Mouse (Mus musculus): ENCODE results near the gene Lrrn4cl. TPM values are rescaled to one million over a fixed set of nuclear protein-coding genes. Genes with fewer than 3 reads are reported as not detected.

The Lrrn4cl gene
- not detected for polyA plus RNA-seq (2017; shearing (Covaris generic))

DNA sequence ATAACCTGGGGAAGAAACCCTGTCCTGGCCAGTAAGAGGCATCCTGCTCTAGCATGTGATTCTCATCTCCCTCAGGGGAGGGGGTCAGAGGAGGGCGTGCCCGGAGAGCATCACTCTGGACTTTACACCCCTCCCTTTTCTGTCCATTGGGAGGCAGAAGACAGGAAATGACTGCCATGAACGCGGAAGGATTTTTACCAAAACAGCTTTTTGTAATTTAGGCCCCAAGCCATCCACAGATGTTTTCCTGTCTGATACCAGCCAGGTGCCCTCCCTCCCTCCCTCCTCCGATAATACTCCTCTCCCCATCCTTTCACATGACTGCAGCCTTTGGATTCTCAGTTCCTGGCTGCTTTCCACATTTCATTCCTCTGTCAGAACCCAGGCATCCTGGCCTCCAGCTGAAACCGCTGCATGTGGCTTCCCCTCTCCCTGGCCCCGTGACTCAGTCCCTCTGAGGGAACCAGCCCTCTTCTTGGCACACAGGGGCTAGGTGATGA, at the start of gene Lrrn4cl:
Lrrn4cl (plus strand) TSS at position 367 of the 500 bp plus-strand sequence.

DNA sequence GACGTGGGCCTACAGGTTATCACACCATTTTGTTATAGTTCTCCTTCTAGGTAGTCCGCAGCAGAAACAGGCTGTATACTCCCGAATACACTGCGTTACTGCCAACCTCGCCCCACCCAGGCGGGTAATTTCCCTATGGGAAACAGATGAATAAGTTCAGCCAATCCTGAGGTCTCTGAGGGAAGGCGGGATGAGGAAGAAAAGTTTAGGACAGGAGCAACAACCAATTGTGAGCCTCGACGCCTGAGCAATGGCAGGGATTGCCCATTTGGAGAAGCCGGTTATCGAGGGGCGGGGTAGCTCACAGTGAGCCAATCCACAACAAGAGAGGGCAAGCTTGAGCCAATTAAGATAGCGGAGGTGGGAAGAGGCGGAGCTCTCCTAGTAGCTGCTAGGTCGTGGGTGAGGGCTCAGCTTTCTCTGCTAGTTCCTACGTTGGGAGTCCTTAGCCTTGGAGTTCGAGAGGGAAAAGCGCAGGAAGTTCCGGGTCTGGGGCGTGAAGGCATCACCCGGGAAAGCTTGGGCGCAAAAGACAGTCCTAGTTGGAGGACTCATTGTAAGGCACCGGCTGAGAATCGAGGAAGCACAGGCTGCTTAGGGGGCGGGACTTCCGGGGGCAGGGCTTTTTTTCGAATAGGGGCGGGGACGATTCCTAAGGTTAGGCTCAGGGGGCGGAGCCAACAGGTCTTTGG, 48.3 kb upstream of the Lrrn4cl start, which contains the start of gene Zbtb3:
Zbtb3 (plus strand) TSS at position 426 of the 692 bp plus-strand sequence.

DNA sequence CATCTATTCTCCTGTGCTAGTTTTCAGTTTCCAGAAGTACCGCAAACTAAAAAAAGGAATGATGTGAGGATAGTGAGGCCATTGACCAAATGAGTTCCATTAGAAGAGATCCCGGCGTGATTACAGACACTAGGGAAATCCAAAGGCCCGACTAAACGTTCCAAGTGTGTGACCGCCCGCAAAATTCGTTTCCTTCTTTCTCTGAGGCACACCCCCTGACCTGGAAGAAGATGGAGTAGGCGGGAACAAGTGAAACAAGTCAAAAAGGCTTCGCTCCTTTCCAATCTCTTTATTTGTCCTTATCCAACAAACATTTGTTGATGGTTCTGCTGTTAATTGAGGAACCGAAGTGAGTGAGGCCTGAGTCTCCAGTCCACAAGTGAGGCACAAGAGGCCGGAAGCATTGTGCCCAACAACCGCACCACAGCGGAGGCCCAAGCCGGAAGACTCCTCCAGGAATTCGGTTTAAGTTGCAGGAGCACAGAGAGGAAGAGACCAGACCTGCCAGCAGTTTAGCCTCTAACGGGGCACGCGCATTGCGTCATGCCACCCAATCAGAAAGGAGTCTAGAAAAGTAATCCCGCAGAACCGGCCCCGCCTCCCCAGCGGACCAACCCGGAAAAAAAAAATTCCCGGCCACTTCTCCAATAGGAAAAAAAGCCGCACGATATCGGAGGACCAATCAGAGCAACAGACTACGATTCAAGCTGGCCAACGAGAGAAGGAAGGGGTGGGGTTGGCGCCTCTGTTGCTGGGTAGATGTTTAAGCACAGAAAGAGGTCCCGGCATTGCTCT, 31.6 kb upstream of the Lrrn4cl start, which contains the start of gene Ttc9c:
Ttc9c (minus strand) TSS at position 533 of the 795 bp plus-strand sequence.

DNA sequence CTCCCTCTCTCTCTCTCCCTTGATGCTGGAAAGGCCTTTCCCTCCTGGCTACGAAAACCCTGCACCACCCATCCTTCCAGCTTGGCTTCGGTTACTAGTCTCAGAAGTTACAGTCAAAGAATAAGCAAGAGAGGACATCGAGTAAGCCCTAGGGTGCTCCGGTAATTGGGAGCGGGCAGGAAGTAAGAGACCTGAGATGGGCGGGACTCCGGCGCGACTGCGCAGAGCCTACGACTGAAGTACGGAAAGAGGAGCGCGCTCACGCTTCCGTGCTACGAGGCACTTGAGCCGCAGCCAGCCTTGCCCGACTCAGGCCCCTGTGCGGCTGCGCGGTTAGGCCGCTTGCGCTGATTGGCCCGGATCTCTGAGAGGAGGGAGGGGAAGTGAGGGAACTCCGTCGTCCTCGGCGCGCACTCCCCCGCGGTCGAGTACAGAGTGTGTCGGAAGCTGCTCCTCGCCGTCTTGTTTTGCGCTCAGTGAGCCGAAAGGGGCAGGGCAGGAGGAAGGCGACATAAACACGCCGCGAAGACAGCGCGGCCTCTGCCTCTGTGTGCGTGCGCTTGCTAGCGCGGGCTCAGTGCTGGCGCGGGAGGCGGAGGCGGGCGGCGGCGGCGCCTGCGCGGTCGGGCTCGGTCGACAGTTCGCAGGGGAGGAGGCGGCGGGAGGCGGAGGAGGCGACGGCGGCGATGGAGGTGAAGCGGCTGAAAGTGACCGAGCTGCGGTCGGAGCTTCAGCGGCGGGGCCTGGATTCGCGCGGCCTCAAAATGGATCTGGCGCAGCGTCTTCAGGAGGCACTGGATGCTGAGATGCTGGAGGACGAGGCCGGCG, 30.8 kb upstream of the Lrrn4cl start, which contains the start of gene Hnrnpul2:
Hnrnpul2 (plus strand) TSS at position 415 of the 828 bp plus-strand sequence.

DNA sequence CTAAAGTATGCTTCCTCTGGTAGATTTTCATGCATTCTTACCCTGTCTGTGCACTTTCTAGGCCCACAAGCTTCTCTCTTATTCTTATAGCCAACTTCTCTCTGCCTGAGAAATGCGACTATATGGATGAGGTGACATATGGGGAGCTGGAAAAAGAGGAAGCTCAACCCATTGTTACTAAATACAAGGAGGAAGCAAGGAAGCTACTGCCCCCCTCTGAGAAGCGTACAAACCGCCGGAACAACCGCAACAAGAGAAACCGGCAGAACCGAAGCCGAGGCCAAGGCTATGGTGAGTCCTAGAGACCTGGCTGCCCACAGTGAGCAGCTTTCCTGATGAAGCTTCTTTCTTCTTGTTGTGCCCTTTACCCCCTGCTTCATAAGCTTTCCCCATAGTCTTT, 20.9 kb upstream of the Lrrn4cl start, which contains the start of gene AC129217.1:
AC129217.1 (plus strand) TSS at position 114 of the 400 bp plus-strand sequence.

DNA sequence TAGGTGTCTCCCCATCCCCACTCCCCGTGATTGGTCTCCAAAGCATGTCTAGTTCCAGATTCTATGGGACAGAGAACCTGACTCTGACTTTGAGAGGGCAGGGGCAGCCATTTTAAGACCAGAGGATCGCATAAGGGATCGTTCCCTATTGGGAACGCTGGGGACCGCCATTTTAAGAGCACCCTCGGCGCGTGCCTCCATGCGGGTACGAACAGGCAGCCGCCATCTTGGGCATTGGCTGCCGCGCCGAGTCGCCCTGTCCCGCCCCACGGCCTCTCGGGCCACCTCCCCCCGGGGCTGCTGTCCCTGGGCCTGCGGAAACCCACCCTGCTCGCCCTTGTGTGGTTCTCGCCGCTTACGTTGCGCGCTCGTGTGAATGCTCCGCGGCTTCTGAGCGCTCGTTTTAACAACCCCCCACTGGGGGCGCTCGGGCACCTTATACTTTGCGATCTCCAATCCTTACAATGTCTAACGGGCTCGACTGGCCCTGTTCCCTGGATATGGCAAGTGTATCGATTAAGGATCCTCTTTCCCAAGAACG, 13.2 kb upstream of the Lrrn4cl start, which contains the start of gene Bscl2:
Bscl2 (plus strand) TSS at position 217 of the 541 bp plus-strand sequence.

DNA sequence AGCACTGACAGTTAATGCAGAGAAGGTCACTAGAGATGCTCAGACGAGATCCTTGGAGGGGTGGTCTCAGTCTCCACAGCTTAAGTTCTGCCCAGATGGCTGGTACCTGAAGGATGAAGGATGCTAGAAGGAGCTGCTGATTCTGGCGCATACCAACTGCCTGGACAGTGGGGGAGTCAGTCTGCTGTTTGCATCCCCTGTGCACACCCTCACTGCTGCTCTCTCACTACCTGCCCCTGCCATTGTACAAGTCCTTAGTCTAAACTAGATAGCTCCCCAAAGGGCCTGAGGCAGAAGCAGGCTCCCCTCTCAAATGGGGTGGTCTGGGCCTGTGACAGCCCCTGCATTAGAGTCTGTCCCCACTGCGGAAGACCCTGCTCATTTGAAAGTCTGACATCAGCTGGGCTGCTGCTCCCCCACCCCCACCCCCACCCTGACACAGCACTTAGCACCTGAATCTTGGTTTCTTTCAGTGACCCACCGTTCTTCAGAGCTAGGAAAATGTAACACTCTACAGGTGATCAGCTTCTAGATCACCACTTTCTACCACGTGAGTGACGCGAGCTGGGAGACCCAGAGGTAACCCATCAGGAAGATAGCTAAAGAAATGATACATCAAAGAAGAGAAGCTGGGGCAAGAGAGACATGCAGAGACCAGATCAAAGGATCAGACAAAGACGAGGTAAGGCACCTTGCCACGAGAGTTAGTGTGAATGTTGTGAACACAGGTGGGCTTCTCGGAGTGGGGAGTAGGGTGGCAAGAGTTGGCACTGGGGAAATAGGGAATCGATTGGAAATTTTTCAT, 11.3 kb upstream of the Lrrn4cl start, which contains the start of gene Gng3:
Gng3 (minus strand) TSS at position 92 of the 805 bp plus-strand sequence.

DNA sequence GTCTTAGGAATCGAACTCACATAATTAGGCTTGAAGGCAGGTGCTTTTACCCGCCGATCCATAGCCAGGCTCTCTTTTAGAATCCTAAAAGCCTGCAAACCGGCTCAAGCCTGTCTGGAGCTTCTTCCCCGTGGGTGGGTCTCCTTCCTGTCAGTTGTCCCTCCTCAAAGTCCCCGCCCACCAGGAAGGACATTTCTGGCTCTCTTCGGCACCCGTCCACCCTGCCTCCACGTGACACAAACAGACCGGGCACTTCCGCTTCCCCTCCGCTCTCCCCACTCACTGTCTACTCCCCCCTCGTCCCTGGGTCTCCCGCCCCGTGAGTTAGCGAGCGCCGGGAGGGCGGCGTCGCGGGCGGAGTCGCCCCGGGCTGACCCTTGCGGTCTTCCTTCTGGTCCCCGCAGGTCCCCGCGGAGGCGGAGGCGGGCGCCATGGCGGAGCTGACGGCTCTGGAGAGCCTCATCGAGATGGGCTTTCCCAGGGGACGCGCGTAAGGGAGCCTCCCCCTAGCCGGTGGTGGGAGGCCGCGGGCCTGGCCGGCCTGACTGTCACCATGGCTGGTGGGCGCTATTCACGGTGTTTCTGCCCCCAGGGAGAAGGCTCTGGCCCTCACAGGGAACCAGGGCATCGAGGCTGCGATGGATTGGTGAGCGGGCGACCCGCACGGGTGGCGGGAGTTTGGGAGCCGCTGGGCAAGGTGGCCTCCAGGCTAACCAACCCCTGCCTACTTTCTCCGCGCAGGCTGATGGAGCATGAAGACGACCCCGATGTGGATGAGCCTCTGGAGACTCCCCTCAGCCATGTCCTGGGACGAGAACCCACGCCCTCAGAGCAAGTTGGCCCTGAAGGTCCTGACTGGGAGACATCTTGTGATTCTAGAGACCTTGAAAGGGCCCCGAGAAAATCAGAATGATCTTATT, 21.0 kb downstream of the Lrrn4cl start, which contains the start of gene Ubxn1:
Ubxn1 (plus strand) TSS at position 230 of the 920 bp plus-strand sequence.

DNA sequence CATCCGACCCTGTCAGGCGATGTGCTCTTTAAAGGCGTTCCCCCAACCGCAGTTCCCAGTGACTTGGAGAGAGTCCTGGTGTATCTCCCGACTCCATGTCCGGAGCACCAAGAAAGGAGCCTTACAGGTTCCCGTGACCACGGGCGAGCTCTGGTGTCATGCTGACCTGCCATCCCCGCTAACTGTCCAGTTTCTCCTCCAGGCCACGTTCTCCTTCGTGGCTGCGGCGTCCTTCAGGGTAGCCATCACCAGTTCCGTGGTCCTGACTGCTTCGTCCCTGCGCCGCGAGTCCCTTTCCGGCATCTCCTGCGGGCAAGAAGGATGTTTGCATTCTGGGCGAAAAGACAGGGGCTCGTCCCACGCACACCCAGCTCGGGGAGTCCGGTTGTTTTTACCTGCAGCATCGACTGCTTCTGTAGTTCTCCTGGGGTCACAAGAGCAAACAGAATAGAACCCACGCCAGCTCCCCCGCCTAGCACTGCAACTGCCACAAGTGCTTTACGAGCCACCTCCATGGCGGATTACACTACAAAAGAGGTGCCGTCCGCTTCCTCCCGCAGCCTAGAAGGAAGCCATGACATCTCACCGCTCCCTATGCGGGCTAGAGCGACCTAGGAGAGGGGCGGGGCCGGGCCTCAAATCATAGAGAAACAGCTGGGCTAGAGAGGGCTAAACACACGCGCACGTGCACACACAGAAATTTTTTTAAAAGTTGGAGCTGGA, 29.9 kb downstream of the Lrrn4cl start, which contains the start of gene Uqcc3:
Uqcc3 (minus strand) TSS at position 613 of the 723 bp plus-strand sequence.

DNA sequence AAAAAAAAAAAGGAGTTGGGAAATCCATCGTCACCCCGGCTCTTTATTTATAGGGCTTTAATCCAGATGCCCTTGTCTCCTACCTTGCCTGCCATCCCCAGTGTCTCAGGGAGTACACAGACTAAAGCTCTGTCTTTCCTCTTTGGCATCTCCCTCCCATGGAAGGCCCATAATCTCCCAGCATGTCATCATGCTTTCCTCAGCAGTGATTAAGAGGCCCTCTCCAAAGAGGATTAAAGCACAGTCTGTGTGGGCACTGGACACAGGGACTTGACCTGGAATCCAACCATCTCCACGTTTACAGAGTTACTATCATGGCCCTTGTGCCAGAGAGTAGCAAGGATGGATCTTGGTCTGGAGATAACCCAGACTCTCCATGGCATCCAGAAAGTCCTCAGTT, 33.0 kb downstream of the Lrrn4cl start, which contains the start of the genes Lbhd1 and Gm49403:
Lbhd1 (plus strand) TSS at position 117 of the 400 bp plus-strand sequence.
Gm49403 (plus strand) TSS at position 315 of the 400 bp plus-strand sequence.

DNA sequence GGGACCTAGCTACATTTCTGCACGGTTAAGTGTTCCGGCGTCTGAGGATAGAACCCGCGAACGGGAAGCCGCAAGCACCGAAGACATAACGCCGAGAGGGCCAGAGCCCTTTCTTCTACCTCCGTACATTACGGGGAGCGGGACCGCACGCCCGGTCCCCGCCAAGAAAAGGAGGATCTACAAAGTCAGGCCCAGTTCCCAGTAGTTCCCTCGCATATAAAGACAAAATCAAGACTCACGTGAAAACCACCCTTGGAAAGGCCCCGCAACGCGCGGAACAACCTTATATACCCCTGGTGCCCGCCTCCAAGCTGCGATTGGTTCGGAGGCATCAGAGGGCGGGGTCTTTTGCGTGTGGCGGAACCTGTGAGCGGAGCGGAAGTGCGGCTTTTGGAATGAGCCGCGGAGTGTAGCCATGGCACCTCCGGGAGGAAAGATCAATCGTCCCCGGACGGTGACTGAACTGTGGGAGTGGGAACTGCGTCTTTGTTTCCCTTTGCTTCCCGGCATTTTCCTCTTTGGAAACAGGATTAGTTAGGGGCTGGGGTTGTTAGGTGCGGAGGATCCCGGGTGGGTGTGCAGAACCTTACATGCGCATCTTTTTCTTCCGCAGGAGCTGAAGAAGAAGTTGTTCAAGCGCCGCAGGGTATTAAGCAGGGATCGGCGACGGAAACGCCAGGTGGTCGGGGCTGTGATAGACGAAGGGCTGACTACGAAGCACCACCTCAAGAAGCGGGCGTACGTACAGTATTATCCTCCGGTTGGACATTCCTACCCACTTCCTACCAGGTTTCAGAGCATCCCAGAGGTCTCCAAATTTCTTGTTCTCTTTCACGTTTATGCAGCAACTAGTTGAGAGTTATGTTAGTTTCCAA, 38.2 kb downstream of the Lrrn4cl start, which contains the start of the genes 1810009A15Rik and Gm49416:
1810009A15Rik (plus strand) TSS at position 343 of the 875 bp plus-strand sequence.
Gm49416 (plus strand) TSS at position 416 of the 875 bp plus-strand sequence.

DNA sequence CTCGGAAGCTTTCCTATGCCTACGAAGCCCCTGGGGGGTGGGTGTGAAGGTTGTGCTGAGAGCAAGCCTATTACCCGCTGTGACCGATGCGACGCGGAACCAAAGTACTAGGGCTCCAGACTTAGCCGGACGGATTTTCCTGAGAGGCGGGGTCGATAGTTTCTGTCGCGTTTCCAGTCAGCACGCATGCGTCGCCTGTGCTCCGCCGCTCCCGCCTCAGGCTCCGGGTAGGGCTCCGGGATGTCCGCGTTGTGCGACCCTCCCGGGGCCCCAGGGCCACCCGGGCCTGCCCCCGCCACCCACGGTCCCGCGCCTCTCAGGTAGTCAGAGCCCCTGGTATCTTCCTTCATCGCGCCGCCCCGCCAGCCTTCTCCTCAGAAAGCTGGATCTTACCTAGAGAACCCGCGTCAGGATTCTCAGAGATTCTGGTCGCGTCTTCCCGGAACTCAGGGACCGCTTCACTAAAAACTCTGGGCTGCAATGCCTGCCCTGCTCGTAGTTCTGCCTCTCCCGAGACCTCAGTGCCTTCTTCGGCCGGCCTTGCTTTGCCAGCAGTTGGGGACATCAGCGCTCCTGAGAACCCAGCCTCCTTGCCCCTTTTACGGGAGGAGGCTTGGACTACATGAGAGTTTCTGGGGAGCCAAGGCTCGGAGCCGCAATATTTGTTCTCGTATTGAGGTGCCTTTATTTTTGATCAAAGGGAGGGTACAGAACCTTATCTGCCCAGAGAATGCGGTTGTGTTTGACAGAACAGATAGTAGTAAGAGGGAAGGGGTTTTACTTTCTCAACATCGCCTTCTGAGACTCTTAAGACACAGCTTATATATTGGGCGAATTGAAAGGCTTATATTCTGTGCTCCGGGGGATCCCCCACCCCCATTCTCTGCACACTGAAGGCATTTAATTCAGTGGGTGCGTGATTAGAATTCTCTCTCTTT, 42.5 kb downstream of the Lrrn4cl start, which contains the start of gene Ints5:
Ints5 (plus strand) TSS at position 177 of the 938 bp plus-strand sequence.

DNA sequence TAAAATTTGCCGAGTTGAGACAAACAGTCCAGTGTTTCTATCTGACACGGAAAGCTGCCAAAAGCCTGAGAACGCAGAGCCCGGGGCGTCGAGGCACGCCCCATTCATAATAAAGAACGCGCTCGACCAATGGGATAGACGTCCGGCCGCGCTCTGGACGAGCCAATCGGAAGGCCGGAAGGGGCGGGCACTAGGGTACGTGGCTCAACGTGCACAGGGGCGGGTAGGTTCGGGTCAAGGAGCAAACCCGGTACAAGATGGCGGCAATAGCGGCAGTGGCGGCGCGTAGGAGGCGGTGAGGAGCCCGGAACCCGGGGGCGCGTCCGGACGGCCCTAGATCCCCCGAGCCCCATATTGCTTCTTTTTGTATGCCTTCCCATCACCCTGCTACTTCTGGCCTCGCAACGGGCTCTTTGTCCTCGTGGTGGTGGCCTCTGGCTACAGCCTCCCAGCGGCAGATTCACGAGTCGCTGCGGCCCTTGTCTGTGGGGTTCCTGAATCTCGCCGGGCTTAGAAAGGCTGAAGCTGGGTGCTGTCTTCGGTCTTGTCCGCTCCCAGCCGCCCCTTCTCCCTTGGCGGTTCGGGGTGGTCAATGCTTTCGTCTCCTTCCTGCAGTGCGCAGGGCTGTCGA, 47.4 kb downstream of the Lrrn4cl start, which contains the start of gene Ganab:
Ganab (plus strand) TSS at position 207 of the 631 bp plus-strand sequence.

Measured in effector memory CD4-positive, alpha-beta T cell, adult 7 months (primary cell).